14 mouse cellular contexts compared by ENCODE assay signal in genomic region chr6:4521031-4521430, GRCm38 (mm10). TPM values are rescaled to one million over a fixed set of nuclear protein-coding genes. Genes with fewer than 3 reads are reported as not detected.
"Had no signal": no experiment of that assay in that cellular context is flagged by ENCODE, and none has a peak within 500 bp of the region (broad histone marks: within the 10 kb centered on the region; RNA-seq: fewer than 3 reads in every experiment).

No protein-coding gene starts in this region.

- H3K4me3 ChIP-seq: limb, embryonic 12.5 days; midbrain, embryonic 13.5 days; neural tube, embryonic 12.5 days had no signal

- H3K9me3 ChIP-seq: limb, embryonic 12.5 days; midbrain, embryonic 13.5 days; neural tube, embryonic 12.5 days had no signal

- H3K27ac ChIP-seq: limb, embryonic 12.5 days; liver, embryonic 14.5 days; midbrain, embryonic 13.5 days; neural tube, embryonic 12.5 days had no signal

- H3K27me3 ChIP-seq: limb, embryonic 12.5 days; midbrain, embryonic 13.5 days; neural tube, embryonic 12.5 days had no signal

- H3K9ac ChIP-seq: limb, embryonic 12.5 days; liver, embryonic 14.5 days; midbrain, embryonic 13.5 days; neural tube, embryonic 12.5 days had no signal

- ATAC-seq: lung, postnatal 0 days; midbrain, embryonic 13.5 days had no signal

- H3K4me2 ChIP-seq: limb, embryonic 12.5 days; midbrain, embryonic 13.5 days; neural tube, embryonic 12.5 days had no signal

- H3K36me3 ChIP-seq: midbrain, embryonic 13.5 days; neural tube, embryonic 12.5 days had no signal

- DNase-seq: kidney, postnatal 25 days; lung, adult 2 months; lung, postnatal 36 days; retina, postnatal 1 day; right cerebral cortex, postnatal 4 days; spleen, adult 18-20 months; thymus, adult 18-20 months; thymus, postnatal 14 days had no signal

- H3K4me1 ChIP-seq: limb, embryonic 12.5 days; midbrain, embryonic 13.5 days; neural tube, embryonic 12.5 days had no signal

RNA-seq across cellular contexts. Expression of gene Col1a2, which starts 16.4 kb away (rescaled TPM):
- total RNA-seq: neutrophil, adult 5-6 weeks had no signal
